Mouse (Mus musculus) embryo, embryonic 10.5 days (tissue): ENCODE measurements around the gene Bcas3.

Source experiments
- DNase-seq: peaks from one replicate; pipeline ENCODE4 v3.0.0-alpha.2; 2015; ENCODE audit warnings: low spot score

Gene Bcas3

GRCm38 (mm10) chr11:85380046-85380445, 27.1 kb downstream of the Bcas3 start:
- DNase-seq = no peak

GRCm38 (mm10) chr11:85382055-85382454, 29.1 kb downstream of the Bcas3 start:
- DNase-seq = peak; percentile 86

GRCm38 (mm10) chr11:85383975-85384821, 31.2 kb downstream of the Bcas3 start:
- no peak for DNase-seq

GRCm38 (mm10) chr11:85392179-85392863, 39.4 kb downstream of the Bcas3 start:
- peak; percentile 53 for DNase-seq

GRCm38 (mm10) chr11:85392864-85393220, 39.9 kb downstream of the Bcas3 start:
- peak; percentile 27 for DNase-seq

GRCm38 (mm10) chr11:85393990-85394389, 41.0 kb downstream of the Bcas3 start:
- peak; percentile 35 for DNase-seq

GRCm38 (mm10) chr11:85395361-85395760, 42.4 kb downstream of the Bcas3 start:
- DNase-seq = peak; percentile 19

- DNase-seq = no peak
Measured at GRCm38 (mm10) chr11:85406531-85406930, 53.6 kb downstream of the Bcas3 start.

- no peak for DNase-seq
Measured at GRCm38 (mm10) chr11:85407700-85408099, 54.7 kb downstream of the Bcas3 start.

- DNase-seq = peak; percentile 14
Measured at GRCm38 (mm10) chr11:85412319-85412718, 59.4 kb downstream of the Bcas3 start.

GRCm38 (mm10) chr11:85414476-85414875, 61.5 kb downstream of the Bcas3 start:
- DNase-seq = no peak

GRCm38 (mm10) chr11:85427353-85427752, 74.4 kb downstream of the Bcas3 start:
- DNase-seq = no peak

GRCm38 (mm10) chr11:85428227-85428626, 75.3 kb downstream of the Bcas3 start:
- peak; percentile 6 for DNase-seq

GRCm38 (mm10) chr11:85430743-85431448, 77.9 kb downstream of the Bcas3 start:
- peak; percentile 53 for DNase-seq

- no peak for DNase-seq
Measured at GRCm38 (mm10) chr11:85447375-85447774, 94.4 kb downstream of the Bcas3 start.

GRCm38 (mm10) chr11:85453598-85454304, 100.8 kb downstream of the Bcas3 start:
- DNase-seq = no peak

GRCm38 (mm10) chr11:85454305-85454682, 101.3 kb downstream of the Bcas3 start:
- no peak for DNase-seq

GRCm38 (mm10) chr11:85461536-85461935, 108.6 kb downstream of the Bcas3 start:
- no peak for DNase-seq

GRCm38 (mm10) chr11:85469526-85469925, 116.6 kb downstream of the Bcas3 start:
- DNase-seq = peak; percentile 76

GRCm38 (mm10) chr11:85470508-85470907, 117.5 kb downstream of the Bcas3 start:
- DNase-seq = no peak

GRCm38 (mm10) chr11:85474326-85474725, 121.4 kb downstream of the Bcas3 start:
- DNase-seq = peak; percentile 52
